Mouse (Mus musculus) bone marrow, adult 2 months (tissue): ENCODE results near the gene Igsf9.

Experiments
- CTCF ChIP-seq: fragments of 200-500 bp; IDR thresholded peaks from 2 replicates; pipeline ENCODE4 v1.5.1; 2011; ENCODE audit warnings: low read length, control low read depth; ENCODE audit not compliant: control insufficient read depth, insufficient read depth
- POLR2A ChIP-seq: fragments of 200-500 bp; IDR thresholded peaks from 2 replicates; pipeline ENCODE4 v1.6.1; 2011; ENCODE audit warnings: low read depth, mild to moderate bottlenecking, control low read depth, low read length, borderline replicate concordance; ENCODE audit not compliant: control insufficient read depth

DNA sequence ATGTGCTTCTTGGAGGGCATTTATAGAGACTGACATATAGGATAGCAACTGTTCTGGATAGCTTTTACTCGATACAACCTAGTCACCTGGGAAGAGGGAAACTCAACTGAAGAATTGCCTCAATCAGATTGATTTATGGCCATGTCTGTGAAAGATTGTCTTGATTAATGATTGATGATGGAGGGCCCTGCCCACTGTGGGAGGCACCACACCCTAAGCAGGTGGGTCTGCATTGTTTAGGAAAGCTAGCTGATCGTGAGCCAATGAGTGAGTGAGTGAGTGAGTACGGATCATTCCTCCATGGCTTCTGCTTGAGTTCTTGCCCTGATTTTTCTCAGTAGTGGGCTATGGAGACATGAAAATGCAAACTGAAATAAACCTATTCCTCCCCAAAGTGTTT, 41.1 kb upstream of the Igsf9 start:
- TF ChIP-seq CTCF (no peak), POLR2A (no peak)
